Mouse (Mus musculus) cerebellum, postnatal 25 days (tissue): ENCODE measurements at regions not wholly inside any gene's neighbourhood (a gene's known extent, or its start where the extent isn't known, plus 50 kb on each side); places are given as distances from the start of the nearest gene placed in this dataset.

Experiments used
- DNase-seq, 2 experiments: peaks; one replicate each; pipeline ENCODE4 v3.0.0; 2021; ENCODE audit warnings: mixed read lengths in 2 of 2

DNA sequence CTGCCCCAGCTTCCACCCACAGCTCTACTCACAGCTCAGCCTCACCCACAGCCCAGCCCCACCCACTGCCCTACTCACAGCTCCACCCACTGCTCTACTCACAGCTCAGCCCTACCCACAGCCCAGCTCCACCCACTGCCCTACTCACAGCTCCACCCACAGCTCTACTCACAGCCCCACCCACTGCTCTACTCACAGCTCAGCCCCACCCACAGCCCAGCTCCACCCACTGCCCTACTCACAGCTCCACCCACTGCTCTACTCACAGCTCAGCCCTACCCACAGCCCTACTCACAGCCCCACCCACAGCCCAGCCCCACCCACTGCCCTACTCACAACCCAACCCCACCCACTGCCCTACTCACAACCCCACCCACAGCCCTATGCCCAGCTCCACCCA, 56.5 kb upstream of the Phox2b start:
- no peak for DNase-seq

DNA sequence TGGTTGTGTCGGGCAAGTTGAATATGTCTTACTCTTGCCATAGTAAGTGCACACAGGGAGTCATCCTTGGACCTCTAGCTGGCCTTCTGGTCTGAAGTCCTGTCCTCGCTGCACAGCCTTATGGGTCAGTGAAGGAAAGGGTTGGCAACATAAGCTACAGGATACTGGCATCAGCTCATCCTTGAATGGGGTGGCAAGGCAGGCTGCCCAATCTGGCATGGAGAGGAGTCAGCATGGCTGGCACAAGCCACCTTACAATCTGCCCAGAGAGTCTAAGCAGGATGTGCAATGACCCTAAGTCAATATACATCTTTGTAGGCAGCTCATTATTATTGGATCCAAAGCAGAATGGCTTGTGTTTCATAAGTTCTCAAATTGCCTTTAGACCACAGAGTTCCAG, 57.8 kb upstream of the Phox2b start:
- DNase-seq, result peak; percentile 23 to 41

DNA sequence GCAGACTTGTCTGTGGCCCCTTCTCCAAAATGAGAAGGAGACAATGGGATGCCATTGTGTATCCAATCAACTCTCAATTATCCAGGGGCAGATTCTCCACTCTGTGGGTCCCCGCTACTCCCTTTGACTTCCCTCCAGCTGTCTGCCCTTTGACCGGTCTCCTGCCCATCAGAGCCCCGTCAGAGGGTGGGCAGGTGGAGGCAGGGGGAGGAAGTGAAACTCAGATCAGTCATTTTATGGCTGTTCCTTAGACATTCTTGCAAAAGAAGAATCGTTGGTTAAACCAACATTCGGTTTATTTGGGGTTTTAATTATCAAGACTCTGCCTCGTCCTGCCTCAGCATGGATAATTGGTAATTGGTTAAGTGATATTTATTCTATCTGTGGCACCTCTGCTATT, 77.7 kb upstream of the Phox2b start:
- no peak for DNase-seq

DNA sequence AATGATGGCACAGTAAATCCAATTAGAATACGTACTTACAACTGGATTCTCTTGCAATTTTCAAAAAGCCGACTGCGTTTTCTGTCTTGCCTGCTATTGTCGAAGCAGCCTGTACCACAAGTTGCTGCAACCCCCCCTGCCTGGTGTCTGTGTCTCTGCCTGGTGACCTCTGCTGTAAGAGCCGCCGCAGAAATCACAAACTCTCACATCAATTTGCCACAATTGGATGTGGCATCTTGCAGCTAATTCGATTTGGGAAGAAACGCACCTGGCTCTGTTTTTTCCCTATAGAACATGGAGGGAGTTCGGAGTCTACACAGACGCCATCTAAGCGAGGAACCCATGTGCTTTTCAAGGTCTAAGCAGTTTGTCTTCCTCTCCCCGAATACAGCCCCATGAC, 80.1 kb upstream of the Phox2b start:
- DNase-seq, result no peak

DNA sequence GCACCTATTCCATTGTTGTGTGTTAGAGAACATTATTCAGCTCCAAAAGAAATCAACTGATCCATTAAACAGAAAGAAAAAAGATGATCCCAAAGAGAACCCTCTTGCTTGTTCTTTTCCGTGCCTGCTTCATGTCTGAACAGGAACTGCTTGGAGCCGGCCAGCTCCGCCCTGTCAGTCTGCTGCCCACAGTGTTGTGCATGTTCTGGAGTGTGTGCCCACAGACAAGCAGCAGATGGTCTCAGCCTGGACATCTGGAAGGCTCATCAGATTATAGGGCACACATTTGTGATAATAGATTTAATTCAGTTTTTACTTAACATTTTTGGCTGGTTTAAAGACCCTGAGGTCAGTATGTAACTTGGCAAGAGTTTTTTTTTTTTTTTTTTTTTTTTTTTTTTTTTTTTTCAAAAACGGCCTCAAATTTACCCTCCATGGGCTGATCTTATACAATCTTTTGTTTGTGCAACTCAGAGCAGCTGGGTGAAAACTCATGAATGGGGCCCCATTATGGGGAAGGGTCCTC, 70.9 kb upstream of the Tmem33 start:
- peak in 1 of 2 experiments; percentile 11 for DNase-seq

DNA sequence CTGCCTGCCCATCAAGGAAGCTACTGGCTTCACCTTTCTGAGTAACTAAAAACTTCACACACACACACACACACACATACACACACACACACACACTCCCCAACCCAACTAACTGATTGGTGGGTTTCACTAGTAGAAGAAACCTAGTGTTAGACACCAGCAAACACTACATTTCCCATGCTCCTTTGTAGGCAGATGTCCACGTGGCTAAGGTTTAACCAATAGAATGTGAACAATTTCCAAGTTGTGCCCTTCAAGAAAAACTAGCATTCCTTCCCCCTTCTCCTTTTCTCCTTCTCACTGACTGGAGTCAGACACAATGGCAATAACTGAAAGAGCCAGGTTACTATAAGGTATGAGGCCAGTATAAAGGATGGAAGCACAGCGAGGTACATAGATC, 66.3 kb upstream of the Tmem33 start:
- DNase-seq, result no peak

DNA sequence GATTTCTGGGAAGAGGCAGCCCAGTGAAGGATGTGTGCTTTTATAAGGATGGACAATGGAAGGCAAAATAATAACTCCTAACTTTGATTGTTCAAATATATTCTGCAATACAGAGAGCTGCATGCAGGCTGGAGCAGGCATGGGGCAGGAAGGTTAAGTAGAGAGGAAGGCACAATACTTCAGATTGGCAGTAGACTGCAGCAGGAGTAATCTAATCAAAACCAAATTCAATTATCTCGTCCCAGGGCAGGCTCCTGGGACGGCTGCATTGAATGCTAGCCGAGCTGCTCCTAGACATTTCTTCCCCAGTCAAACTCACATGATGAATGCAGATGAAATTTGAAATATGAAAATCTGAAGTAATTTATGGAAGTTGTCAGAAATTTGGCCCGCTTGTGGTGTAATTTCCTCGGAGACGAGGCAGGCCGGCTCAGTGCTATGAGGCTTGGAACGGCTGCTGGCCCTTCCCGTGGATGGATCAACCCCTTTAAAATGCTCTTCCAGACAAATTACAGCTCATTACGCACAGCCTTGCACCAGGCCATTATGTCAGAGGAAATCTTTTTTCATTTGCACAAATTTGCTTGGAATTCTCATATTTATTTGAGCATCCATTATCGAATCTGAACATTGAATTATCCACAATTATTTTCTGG, 55.2 kb upstream of the Tmem33 start:
- DNase-seq, result no peak
